Mouse (Mus musculus) cerebellum, adult 2 months (tissue): Measurements from ENCODE around the gene 4833423E24Rik. TPM values are rescaled to one million over a fixed set of nuclear protein-coding genes. Genes with fewer than 3 reads are reported as not detected.

ENCODE experiments used
- DNase-seq, 2 experiments: peaks; one replicate each; pipeline ENCODE4 v3.0.0; 2021
- H3K27ac ChIP-seq: fragments of 200-500 bp; 2 replicates; pipeline ENCODE4 v1.5.1; 2012; ENCODE audit warnings: low read length, control low read depth, inconsistent platforms; ENCODE audit not compliant: insufficient read depth
- H3K27me3 ChIP-seq: fragments of 200-500 bp; 2 replicates; pipeline ENCODE4 v1.6.1; 2012; ENCODE audit warnings: inconsistent platforms, mild to moderate bottlenecking, low read length, moderate library complexity; ENCODE audit not compliant: control insufficient read depth, insufficient read depth
- H3K4me1 ChIP-seq: fragments of 200-500 bp; 2 replicates; pipeline ENCODE4 v1.6.1; 2011; ENCODE audit warnings: low read length; ENCODE audit not compliant: control insufficient read depth, insufficient read depth
- H3K4me3 ChIP-seq: fragments of 200-500 bp; replicated peaks from 2 replicates; pipeline ENCODE3; 2011; ENCODE audit warnings: mild to moderate bottlenecking, low read depth, low read length, control low read depth; ENCODE audit not compliant: insufficient read depth
- CTCF ChIP-seq: fragments of 200-500 bp; IDR thresholded peaks from 2 replicates; pipeline ENCODE4 v1.5.1; 2011; ENCODE audit warnings: low read depth, mild to moderate bottlenecking, control low read depth, low read length, moderate library complexity, borderline replicate concordance; ENCODE audit not compliant: insufficient read depth
- POLR2A ChIP-seq: fragments of 200-500 bp; IDR thresholded peaks from 2 replicates; pipeline ENCODE4 v1.6.1; 2011; ENCODE audit warnings: low read length, control low read depth, borderline replicate concordance; ENCODE audit not compliant: insufficient read depth
- whole genome bisulfite sequencing: fragments of 180-500 bp; shearing (Covaris S2); methylation state at CpG from one replicate; pipeline ENCODE4 v1.1.7; 2018; 5-methylcytosine and 5-hydroxymethylcytosine counted together
- polyA plus RNA-seq: library from polyadenylated mRNA; depleted of rRNA; stranded (reverse); fragments of >200 nt; gene quantifications from 2 replicates; pipeline ENCODE4 v1.2.3, GENCODE M21; 2012; rRNA removed

The 4833423E24Rik gene
- polyA plus RNA-seq, 1 experiment, result 0.11 TPM

DNA sequence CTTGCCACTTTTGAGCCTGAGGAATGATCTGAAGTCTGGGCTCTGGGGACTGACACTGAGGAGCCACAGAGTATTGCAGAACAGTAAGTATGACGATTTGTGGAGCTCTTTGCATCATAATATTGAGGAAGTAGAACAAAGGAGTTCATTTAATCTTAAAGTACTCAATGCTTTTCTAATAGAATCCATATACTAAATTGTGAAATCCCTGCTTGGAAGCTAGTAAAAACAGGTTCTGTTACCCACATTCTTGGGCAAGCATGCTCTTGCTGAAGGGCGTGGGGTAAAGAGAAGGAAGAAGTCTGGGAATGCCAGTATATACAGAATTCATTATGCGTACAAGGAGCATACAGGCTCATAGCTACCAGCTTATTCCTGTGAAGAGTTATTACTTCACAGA lies 8.4 kb downstream of the 4833423E24Rik start:
- 75% methylated on average over 3 of the region's 3 CpGs for WGBS
- no peaks in the 10 kb centered on the region for H3K27me3 ChIP-seq
- H3K4me1 ChIP-seq, result no peaks in the 10 kb centered on the region
- no peak for DNase-seq
- H3K27ac ChIP-seq, result no peak overlapping the region
- TF ChIP-seq CTCF (no peak), POLR2A (no peak)
- H3K4me3 ChIP-seq, result no peak overlapping the region

GRCm38 (mm10) chr2:85490396-85490795 lies 28.4 kb downstream of the 4833423E24Rik start:
- Histone ChIP-seq H3K27ac (no peak overlapping the region), H3K4me1 (no peaks in the 10 kb centered on the region), H3K4me3 (no peak overlapping the region), H3K27me3 (no peaks in the 10 kb centered on the region)
- DNase-seq, result no peak
- no peak for TF ChIP-seq POLR2A
- TF ChIP-seq CTCF, result no peak
- WGBS, result 55% methylated on average over 5 of the region's 5 CpGs

GRCm38 (mm10) chr2:85466801-85467325 lies 52.0 kb downstream of the 4833423E24Rik start:
- DNase-seq, result no peak
- Histone ChIP-seq H3K27ac (no peak overlapping the region), H3K27me3 (no peaks in the 10 kb centered on the region), H3K4me3 (no peak overlapping the region), H3K4me1 (no peaks in the 10 kb centered on the region)
- WGBS, result 61% methylated on average over 3 of the region's 3 CpGs
- no peak for TF ChIP-seq POLR2A
- TF ChIP-seq CTCF, result no peak

DNA sequence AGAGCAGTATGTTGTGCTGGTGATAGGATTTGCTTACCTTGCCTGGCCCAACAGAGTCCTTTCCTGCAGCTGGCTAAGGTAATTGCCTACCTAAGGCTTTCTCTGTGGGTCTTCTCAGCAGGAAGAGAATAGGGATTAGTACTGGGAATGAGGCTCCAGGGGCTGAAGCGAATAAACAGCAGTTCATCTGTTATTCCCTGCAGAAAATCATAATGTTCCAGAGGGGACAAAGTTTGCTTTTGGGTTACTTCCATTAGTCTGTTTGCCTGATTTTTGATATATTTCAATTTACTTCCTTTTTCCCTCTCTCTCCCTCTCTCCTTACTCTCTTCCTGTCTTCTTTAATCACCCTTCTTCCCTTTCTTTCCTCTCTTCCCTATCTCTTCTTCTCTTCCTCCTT lies 75.3 kb downstream of the 4833423E24Rik start, which contains the start of gene Olfr995:
Olfr995 (minus strand) TSS at position 101 of the 400 bp plus-strand sequence.
- H3K27me3 ChIP-seq, result no peaks in the 10 kb centered on the region

DNA sequence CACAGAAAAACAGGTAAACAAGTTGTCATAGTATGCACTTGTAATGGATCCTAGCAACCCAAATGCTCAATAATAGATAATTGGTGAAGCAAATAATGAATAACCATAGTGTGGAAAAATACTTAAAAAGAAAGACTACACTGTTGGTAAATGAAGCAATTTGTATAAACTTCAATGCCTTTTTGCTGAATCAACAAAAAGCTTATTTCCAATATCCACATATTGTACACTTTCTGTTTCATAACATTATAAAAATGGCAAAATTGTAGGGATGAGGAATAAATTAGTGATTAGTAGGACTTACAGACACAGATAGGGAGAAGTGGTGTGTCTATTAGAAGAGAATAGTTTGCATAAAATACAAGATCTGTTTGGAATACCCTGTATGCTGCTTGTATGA lies 76.3 kb downstream of the 4833423E24Rik start:
- TF ChIP-seq POLR2A (no peak), CTCF (no peak)
- H3K4me3 ChIP-seq, result no peak overlapping the region

More for the DNA sequence above, 75.3 kb downstream of the 4833423E24Rik start, which contains the start of gene Olfr995:
- no peak within 1 kb of the TSS for H3K27ac ChIP-seq
- 27% methylated on average over 1 of the region's 1 CpGs for WGBS
- H3K4me1 ChIP-seq, result no peaks in the 10 kb centered on the region
- no peak within 1 kb of the TSS for H3K4me3 ChIP-seq
- TF ChIP-seq CTCF, result no peak
- no peak for TF ChIP-seq POLR2A
- no peak for DNase-seq

GRCm38 (mm10) chr2:85436351-85436750 lies 82.5 kb downstream of the 4833423E24Rik start, which contains the start of gene Olfr994:
Gene Olfr994 (minus strand): TSS chr2:85436451.
- Histone ChIP-seq H3K4me1 (no peaks in the 10 kb centered on the region), H3K27ac (no peak within 1 kb of the TSS), H3K27me3 (no peaks in the 10 kb centered on the region), H3K4me3 (no peak within 1 kb of the TSS)
- TF ChIP-seq CTCF (no peak), POLR2A (no peak)
- DNase-seq, result no peak
- 93% methylated on average over 3 of the region's 3 CpGs for WGBS

More for the DNA sequence above, 76.3 kb downstream of the 4833423E24Rik start:
- Histone ChIP-seq H3K4me1 (no peaks in the 10 kb centered on the region), H3K27ac (no peak overlapping the region), H3K27me3 (no peaks in the 10 kb centered on the region)
- no peak for DNase-seq

Other genes starting within 250 kb of the 4833423E24Rik start
- gene Olfr987, start 179.7 kb downstream of the 4833423E24Rik start, polyA plus RNA-seq, result not detected in 2 replicates
- not detected in 2 replicates for gene Olfr988, start 155.8 kb downstream of the 4833423E24Rik start, polyA plus RNA-seq
- not detected in 2 replicates for gene Olfr992, start 109.6 kb downstream of the 4833423E24Rik start, polyA plus RNA-seq
- gene Olfr993, start 104.1 kb downstream of the 4833423E24Rik start, polyA plus RNA-seq, result not detected in 2 replicates
- gene Olfr994, start 82.6 kb downstream of the 4833423E24Rik start, polyA plus RNA-seq, result not detected in 2 replicates
- gene Olfr995, start 75.4 kb downstream of the 4833423E24Rik start, polyA plus RNA-seq, result not detected in 2 replicates
- not detected in 2 replicates for gene Olfr996, start 60.2 kb upstream of the 4833423E24Rik start, polyA plus RNA-seq
- not detected in 2 replicates for gene Olfr998, start 69.9 kb upstream of the 4833423E24Rik start, polyA plus RNA-seq
- gene Olfr1000, start 92.9 kb upstream of the 4833423E24Rik start, polyA plus RNA-seq, result not detected in 2 replicates
- not detected in 2 replicates for gene Olfr1002, start 131.7 kb upstream of the 4833423E24Rik start, polyA plus RNA-seq
- gene Olfr154, start 145.4 kb upstream of the 4833423E24Rik start, polyA plus RNA-seq, result not detected in 2 replicates
- not detected in 2 replicates for gene Olfr1006, start 159.7 kb upstream of the 4833423E24Rik start, polyA plus RNA-seq
- not detected in 2 replicates for gene Olfr1008, start 170.4 kb upstream of the 4833423E24Rik start, polyA plus RNA-seq
- not detected in 2 replicates for gene Olfr1009, start 196.4 kb upstream of the 4833423E24Rik start, polyA plus RNA-seq
- not detected in 2 replicates for gene Olfr1012, start 243.7 kb upstream of the 4833423E24Rik start, polyA plus RNA-seq
- gene Olfr1013, start 248.1 kb upstream of the 4833423E24Rik start, polyA plus RNA-seq, result not detected in 2 replicates